Comparison of ENCODE assay signal across 18 mouse cellular contexts in the genomic region with DNA sequence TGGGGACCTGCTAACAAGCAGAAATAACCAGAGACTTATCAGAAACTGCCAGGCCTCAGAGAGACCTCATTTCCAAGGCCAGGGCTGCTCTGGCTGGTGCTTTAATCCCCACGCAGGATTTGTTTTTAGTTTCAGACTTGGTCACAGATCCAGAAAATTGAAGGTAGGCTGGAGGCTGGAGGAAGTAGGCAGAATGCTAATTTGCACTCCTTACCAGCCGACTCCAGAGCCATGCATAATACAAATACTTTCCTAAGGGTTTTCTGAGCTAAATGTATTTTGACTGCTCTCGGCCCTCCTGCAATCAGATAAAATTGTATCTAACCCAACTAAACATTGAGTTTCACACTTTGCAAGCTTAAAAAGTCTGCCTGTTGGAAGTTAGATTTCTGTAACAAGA.
A peak's percentile ranks its signal among the peaks of the same experiment; 100 is the strongest.
DNase-seq lines count a peak whose midpoint lies in the region; ATAC-seq and TF ChIP-seq lines count a peak whose summit lies in the region.
"Had no signal": no experiment of that assay in that cellular context is flagged by ENCODE, and none has a peak within 500 bp of the region (broad histone marks: within the 10 kb centered on the region; RNA-seq: fewer than 3 reads in every experiment).

No protein-coding gene starts in this region.

- no peak overlapping the region for H3K4me2 ChIP-seq in forebrain, embryonic 15.5 days (replicated peaks)
- H3K4me2 ChIP-seq in forebrain, embryonic 12.5 days: no peak overlapping the region
- H3K4me2 ChIP-seq in hindbrain, embryonic 15.5 days: no peak overlapping the region
- no peak overlapping the region for H3K4me2 ChIP-seq in hindbrain, postnatal 0 days (ENCODE audit: low read depth, low read length)
- H3K4me2 ChIP-seq in neural tube, embryonic 15.5 days: no peak overlapping the region
- H3K4me2 ChIP-seq: heart, embryonic 13.5 days; liver, embryonic 11.5 days; lung, embryonic 14.5 days had no signal

- no peak for ATAC-seq in forebrain, embryonic 15.5 days (replicated peaks)
- no peak for ATAC-seq in forebrain, embryonic 12.5 days (ENCODE audit: low FRiP score)
- ATAC-seq in hindbrain, embryonic 15.5 days (ENCODE audit: low FRiP score, low read depth): no peak
- ATAC-seq in hindbrain, postnatal 0 days: no peak
- ATAC-seq in neural tube, embryonic 15.5 days (ENCODE audit: low FRiP score): no peak
- ATAC-seq: CD4-positive, CD25-positive, alpha-beta regulatory T cell, adult 4 months had no signal

- TF ChIP-seq CTCF in hindbrain, postnatal 0 days (IDR thresholded peaks at IDR 0.05; ENCODE audit: low read depth): no peak

- peaks cover 60% of the 10 kb centered on the region for H3K4me1 ChIP-seq in forebrain, embryonic 15.5 days
- H3K4me1 ChIP-seq in forebrain, embryonic 12.5 days: peaks cover 69% of the 10 kb centered on the region
- peaks cover 79% of the 10 kb centered on the region for H3K4me1 ChIP-seq in hindbrain, embryonic 15.5 days (replicated peaks)
- H3K4me1 ChIP-seq in hindbrain, postnatal 0 days (ENCODE audit: insufficient read depth, low read length): peaks cover 45% of the 10 kb centered on the region
- peaks cover 85% of the 10 kb centered on the region for H3K4me1 ChIP-seq in neural tube, embryonic 15.5 days

- 52% methylated on average over 3 of the region's 3 CpGs for WGBS in forebrain, embryonic 15.5 days
- 62% methylated on average over 3 of the region's 3 CpGs for WGBS in forebrain, embryonic 12.5 days
- WGBS in hindbrain, embryonic 15.5 days: 50% methylated on average over 3 of the region's 3 CpGs
- WGBS in hindbrain, postnatal 0 days: 45% methylated on average over 3 of the region's 3 CpGs
- WGBS in neural tube, embryonic 15.5 days: 64% methylated on average over 3 of the region's 3 CpGs

- peak overlapping the region; percentile 43; the same call in 1 of the 2 replicates for H3K27ac ChIP-seq in forebrain, embryonic 15.5 days (replicated peaks)
- H3K27ac ChIP-seq in forebrain, embryonic 12.5 days: no peak overlapping the region
- H3K27ac ChIP-seq in hindbrain, embryonic 15.5 days (replicated peaks): peak overlapping the region; percentile 56
- no peak overlapping the region for H3K27ac ChIP-seq in hindbrain, postnatal 0 days
- peak overlapping the region; percentile 74 for H3K27ac ChIP-seq in neural tube, embryonic 15.5 days (replicated peaks)
- H3K27ac ChIP-seq: heart, embryonic 13.5 days; macrophage had no signal

- no peak for DNase-seq in hindbrain, postnatal 0 days (ENCODE audit: low spot score)
- peak; percentile 71 for DNase-seq in right cerebral cortex, adult 18-20 months
- no peak for DNase-seq in right cerebral cortex, postnatal 10 days (ENCODE audit: low spot score in 2 of 2)
- no peak for DNase-seq in embryo, embryonic 9.5 days (ENCODE audit: extremely low spot score)
- DNase-seq: cerebellum, adult 9-11 months; embryo, embryonic 11 days; kidney, adult 18-20 months; lung, embryonic 14.5 days; thymus, adult 2 months had no signal

- H3K4me3 ChIP-seq in forebrain, embryonic 15.5 days: no peak overlapping the region
- H3K4me3 ChIP-seq in forebrain, embryonic 12.5 days (replicated peaks): no peak overlapping the region
- H3K4me3 ChIP-seq in hindbrain, embryonic 15.5 days: no peak overlapping the region
- no peak overlapping the region for H3K4me3 ChIP-seq in hindbrain, postnatal 0 days (ENCODE audit: low read length)
- no peak overlapping the region for H3K4me3 ChIP-seq in neural tube, embryonic 15.5 days (replicated peaks)
- H3K4me3 ChIP-seq: heart, embryonic 13.5 days had no signal

- H3K9ac ChIP-seq in forebrain, embryonic 15.5 days (replicated peaks): no peak overlapping the region
- H3K9ac ChIP-seq in forebrain, embryonic 12.5 days: no peak overlapping the region
- H3K9ac ChIP-seq in hindbrain, embryonic 15.5 days: no peak overlapping the region
- H3K9ac ChIP-seq in hindbrain, postnatal 0 days (replicated peaks; ENCODE audit: low read length): no peak overlapping the region
- H3K9ac ChIP-seq in neural tube, embryonic 15.5 days (replicated peaks): no peak overlapping the region
- H3K9ac ChIP-seq: heart, embryonic 13.5 days; lung, embryonic 14.5 days had no signal

- H3K9me3 ChIP-seq in forebrain, embryonic 15.5 days: no peaks in the 10 kb centered on the region
- no peaks in the 10 kb centered on the region for H3K9me3 ChIP-seq in forebrain, embryonic 12.5 days
- no peaks in the 10 kb centered on the region for H3K9me3 ChIP-seq in hindbrain, embryonic 15.5 days
- no peaks in the 10 kb centered on the region for H3K9me3 ChIP-seq in hindbrain, postnatal 0 days (ENCODE audit: low read length)
- H3K9me3 ChIP-seq in neural tube, embryonic 15.5 days (replicated peaks): no peaks in the 10 kb centered on the region
- H3K9me3 ChIP-seq: G1E; heart, embryonic 13.5 days had no signal

- H3K36me3 ChIP-seq in forebrain, embryonic 15.5 days: no peaks in the 10 kb centered on the region
- H3K36me3 ChIP-seq in forebrain, embryonic 12.5 days (replicated peaks): peaks cover 3% of the 10 kb centered on the region; the same call in 1 of the 2 replicates
- H3K36me3 ChIP-seq in hindbrain, embryonic 15.5 days: no peaks in the 10 kb centered on the region
- no peaks in the 10 kb centered on the region for H3K36me3 ChIP-seq in hindbrain, postnatal 0 days (ENCODE audit: insufficient read depth, low read length)
- no peaks in the 10 kb centered on the region for H3K36me3 ChIP-seq in neural tube, embryonic 15.5 days

- no peaks in the 10 kb centered on the region for H3K27me3 ChIP-seq in forebrain, embryonic 15.5 days
- 0 out of 2 replicates have a peak, but pooled peaks cover 3% of the 10 kb centered on the region for H3K27me3 ChIP-seq in forebrain, embryonic 12.5 days
- no peaks in the 10 kb centered on the region for H3K27me3 ChIP-seq in hindbrain, embryonic 15.5 days
- no peaks in the 10 kb centered on the region for H3K27me3 ChIP-seq in hindbrain, postnatal 0 days (ENCODE audit: insufficient read depth, low read length)
- H3K27me3 ChIP-seq in neural tube, embryonic 15.5 days (replicated peaks): no peaks in the 10 kb centered on the region

Comparison
In these comparisons a context has a peak if more than half of its experiments do, and no peak if none do; other contexts are left out.
1. H3K27ac ChIP-seq: peak in forebrain, embryonic 15.5 days (single experiment), hindbrain, embryonic 15.5 days (single experiment) and neural tube, embryonic 15.5 days (single experiment); none in forebrain, embryonic 12.5 days (single experiment) and hindbrain, postnatal 0 days (single experiment).